Mouse (Mus musculus): ENCODE measurements around the gene Spaca9. TPM values are rescaled to one million over a fixed set of nuclear protein-coding genes. Genes with fewer than 3 reads are reported as not detected.

Spaca9 gene
- total RNA-seq, 2 experiments from 2014 or later = 0.60 TPM; not detected in 1

DNA sequence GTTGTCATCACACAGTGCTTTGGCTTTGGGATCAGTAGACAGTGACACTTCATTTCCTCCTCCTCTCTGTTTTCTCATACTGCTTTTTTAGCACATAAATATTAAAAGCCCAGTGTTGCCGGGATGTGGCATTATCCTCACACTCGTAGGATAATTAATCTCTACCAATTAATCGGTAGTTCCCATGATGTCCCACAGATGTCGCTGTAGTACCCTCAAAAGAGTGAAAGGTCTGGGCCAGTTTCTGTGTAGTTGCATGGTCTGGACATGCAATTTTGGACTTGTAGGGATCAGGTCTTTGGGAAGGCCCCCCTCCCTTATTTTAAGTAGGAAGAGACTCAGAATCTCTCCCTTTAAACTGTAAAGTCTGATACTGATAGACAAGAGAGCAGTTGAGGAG is 18.8 kb downstream of the Spaca9 start:
- no peak for DNase-seq (ENCODE audit: extremely low spot score in 1 of 2, low spot score in 2 of 2)
- intact Hi-C loops (cut with DNase I) = loop anchor here (10.0 kb wide), 1 partner anchor 474 kb away; no protein-coding TSS in a partner anchor

DNA sequence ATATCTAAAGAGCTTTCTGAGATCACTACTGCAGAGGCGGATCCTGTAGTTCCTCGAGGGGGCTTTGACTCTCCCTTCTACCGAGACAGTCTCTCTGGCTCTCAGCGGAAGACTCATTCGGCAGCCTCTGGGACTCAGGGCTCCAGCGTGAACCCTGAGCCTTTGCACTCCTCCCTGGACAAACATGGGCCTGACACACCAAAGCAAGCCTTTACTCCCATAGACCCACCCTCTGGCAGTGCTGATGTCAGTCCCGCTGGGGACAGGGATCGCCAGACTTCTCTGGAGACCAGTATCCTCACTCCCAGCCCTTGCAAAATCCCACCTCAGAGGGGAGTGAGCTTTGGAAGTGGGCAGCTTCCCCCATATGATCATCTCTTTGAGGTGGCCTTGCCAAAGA is 23.5 kb downstream of the Spaca9 start:
- DNase-seq (ENCODE audit: extremely low spot score in 1 of 2, low spot score in 2 of 2) = no peak
- intact Hi-C loops (cut with DNase I) = no loop called here

DNA sequence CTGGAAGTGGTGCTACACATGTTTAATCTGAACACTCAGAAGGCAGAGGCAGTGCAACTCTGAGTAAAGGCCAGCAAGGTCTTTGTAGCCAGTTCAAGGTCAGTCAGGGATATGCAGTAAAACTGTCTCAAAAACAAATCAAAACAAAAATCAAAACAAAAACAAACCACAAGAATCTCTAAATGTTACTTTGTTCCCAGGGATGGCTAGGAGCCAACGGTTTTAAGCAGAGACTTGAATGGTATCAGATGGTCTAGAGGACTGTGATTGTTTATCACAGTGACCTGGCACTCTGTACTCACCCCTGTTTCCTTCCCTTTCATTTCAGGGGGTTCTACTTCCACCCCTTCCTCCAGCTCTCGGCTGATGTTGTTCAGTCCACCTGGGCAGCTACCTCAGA is 28.1 kb downstream of the Spaca9 start:
- intact Hi-C loops (cut with DNase I) = no loop called here
- no peak for DNase-seq (ENCODE audit: extremely low spot score in 1 of 2, low spot score in 2 of 2)

- DNase-seq (ENCODE audit: extremely low spot score in 1 of 2, low spot score in 2 of 2) = no peak
- intact Hi-C loops (cut with DNase I) = no loop called here
Measured at GRCm38 (mm10) chr2:28665818-28666217, 33.7 kb downstream of the Spaca9 start.

DNA sequence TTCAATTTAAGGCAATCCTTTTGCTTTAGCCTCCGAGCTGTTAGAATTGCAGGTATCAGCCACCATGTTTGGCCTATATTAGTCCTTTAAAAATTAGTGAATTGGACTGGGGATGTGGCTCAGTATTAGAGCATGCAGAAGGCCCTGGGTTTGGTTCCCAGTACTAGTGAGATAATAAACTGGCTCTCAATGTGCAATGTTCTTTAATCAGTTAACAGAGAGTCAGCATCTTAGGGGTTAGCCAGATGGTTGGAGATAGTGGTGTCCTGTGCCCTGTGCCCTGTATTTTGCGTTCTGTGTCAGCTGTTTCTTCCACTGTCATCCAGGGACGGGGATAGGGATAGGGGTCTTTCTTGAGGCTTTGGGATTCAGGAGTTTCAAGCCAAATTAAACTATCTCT is 36.6 kb downstream of the Spaca9 start:
- DNase-seq (ENCODE audit: extremely low spot score in 1 of 2, low spot score in 2 of 2) = no peak
- intact Hi-C loops (cut with DNase I) = no loop called here

GRCm38 (mm10) chr2:28656216-28656615 is 43.3 kb downstream of the Spaca9 start:
- intact Hi-C loops (cut with DNase I) = no loop called here
- no peak for DNase-seq (ENCODE audit: extremely low spot score in 1 of 2, low spot score in 2 of 2)

- DNase-seq (ENCODE audit: extremely low spot score in 1 of 2, low spot score in 2 of 2) = no peak
- intact Hi-C loops (cut with DNase I) = no loop called here
Measured at GRCm38 (mm10) chr2:28654295-28654694, 45.2 kb downstream of the Spaca9 start.

DNA sequence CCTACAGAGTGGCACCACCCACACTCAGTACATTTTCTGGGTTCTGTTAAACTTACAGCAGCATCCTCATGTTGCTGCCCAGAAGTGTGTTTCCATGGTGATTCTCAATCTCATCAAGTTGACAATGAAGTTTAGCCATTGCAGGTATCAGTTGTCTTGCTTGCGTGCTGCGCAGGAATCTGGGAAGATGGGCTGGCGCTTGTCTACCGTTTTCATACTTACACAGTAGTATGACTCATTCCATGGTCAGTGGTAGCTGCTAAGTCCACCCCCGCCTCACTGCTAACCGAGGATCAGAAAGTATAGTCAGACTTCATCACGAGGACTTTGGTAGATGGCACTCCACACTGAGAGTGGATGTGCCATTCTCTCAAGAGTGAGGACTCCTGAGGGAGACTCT is 46.2 kb downstream of the Spaca9 start:
- intact Hi-C loops (cut with DNase I) = no loop called here
- no peak for DNase-seq (ENCODE audit: extremely low spot score in 1 of 2, low spot score in 2 of 2)

- DNase-seq (ENCODE audit: extremely low spot score in 1 of 2, low spot score in 2 of 2) = no peak
- intact Hi-C loops (cut with DNase I) = no loop called here
Measured at GRCm38 (mm10) chr2:28650526-28650925, 49.0 kb downstream of the Spaca9 start.

GRCm38 (mm10) chr2:28643081-28643480 is 56.4 kb downstream of the Spaca9 start:
- intact Hi-C loops (cut with DNase I) = no loop called here

More at GRCm38 (mm10) chr2:28643081-28643480, 56.4 kb downstream of the Spaca9 start:
- DNase-seq (ENCODE audit: extremely low spot score in 1 of 2, low spot score in 2 of 2) = no peak

Small RNA genes within 50 kb of the gene (microRNA-seq; reads per million reads assigned to microRNA genes)
- gene Mir3088 = 1.4 reads per million

Other genes starting within 250 kb of the Spaca9 start
- gene 1700007K13Rik, start 233.4 kb downstream of the Spaca9 start, total RNA-seq (2021) = 1 to 10 TPM; 3.2 to 3.5 TPM
- 10 to 100 TPM; 38.8 to 38.9 TPM for gene Mrps2, start 231.7 kb downstream of the Spaca9 start, total RNA-seq (2021)
- gene Gbgt1, start 202.8 kb downstream of the Spaca9 start, total RNA-seq (2021) = 1 to 10 TPM; 2.4 to 2.7 TPM
- gene Gm10134, start 193.6 kb downstream of the Spaca9 start, total RNA-seq (2021) = 1 to 10 TPM; 1.8 to 3.1 TPM
- 100 to 1,000 TPM; 148 to 156 TPM for gene Ralgds, start 186.6 kb downstream of the Spaca9 start, total RNA-seq (2021)
- not detected for gene Cel, start 136.3 kb downstream of the Spaca9 start, total RNA-seq (2021)
- 10 to 100 TPM; 18.6 to 20.2 TPM for gene Gtf3c5, start 116.0 kb downstream of the Spaca9 start, total RNA-seq (2021)
- gene Gfi1b, start 77.7 kb downstream of the Spaca9 start, total RNA-seq (2021) = not detected
- gene Tsc1, start 58.5 kb downstream of the Spaca9 start, total RNA-seq (2021) = 10 to 100 TPM; 42.4 to 43.0 TPM
- gene Ak8, start 437 bp upstream of the Spaca9 start, total RNA-seq (2021) = 1 to 10 TPM; 1.2 to 2.0 TPM
- 10 to 100 TPM; 35.7 to 39.4 TPM for gene Gtf3c4, start 140.6 kb upstream of the Spaca9 start, total RNA-seq (2021)
- gene Ddx31, start 140.7 kb upstream of the Spaca9 start, total RNA-seq (2021) = 1 to 10 TPM; 6.0 to 8.0 TPM
- not detected for gene Barhl1, start 216.9 kb upstream of the Spaca9 start, total RNA-seq (2021)